ENCODE assay signal across 10 mouse cellular contexts in genomic region chr5:54241169-54241917, GRCm38 (mm10).
DNase-seq lines count a peak whose midpoint lies in the region; ATAC-seq lines count a peak whose summit lies in the region.
"Had no signal": no experiment of that assay in that cellular context is flagged by ENCODE, and none has a peak within 500 bp of the region (broad histone marks: within the 10 kb centered on the region; RNA-seq: fewer than 3 reads in every experiment).

No protein-coding gene starts in this region.

- no peaks in the 10 kb centered on the region for H3K36me3 ChIP-seq in heart, embryonic 12.5 days
- H3K36me3 ChIP-seq in embryonic facial prominence, embryonic 13.5 days, result no peaks in the 10 kb centered on the region
- H3K36me3 ChIP-seq in neural tube, embryonic 15.5 days, result no peaks in the 10 kb centered on the region
- H3K36me3 ChIP-seq: limb, embryonic 15.5 days had no signal

- H3K9ac ChIP-seq in heart, embryonic 12.5 days, result peak overlapping the region; percentile 27; the same call in 1 of the 2 replicates
- H3K9ac ChIP-seq in embryonic facial prominence, embryonic 13.5 days, result no peak overlapping the region
- no peak overlapping the region for H3K9ac ChIP-seq in neural tube, embryonic 15.5 days (replicated peaks)
- H3K9ac ChIP-seq: limb, embryonic 15.5 days had no signal

- H3K4me2 ChIP-seq in heart, embryonic 12.5 days, result peak overlapping the region; percentile 56
- H3K4me2 ChIP-seq in embryonic facial prominence, embryonic 13.5 days, result peak overlapping the region; percentile 28; the same call in 1 of the 2 replicates
- peak overlapping the region; percentile 21 for H3K4me2 ChIP-seq in neural tube, embryonic 15.5 days
- H3K4me2 ChIP-seq: limb, embryonic 15.5 days had no signal

- no peak for DNase-seq in heart, postnatal 36 days
- peak; percentile 15 for DNase-seq in layer of hippocampus, adult 9-11 months
- no peak for DNase-seq in layer of hippocampus, postnatal 25 days (ENCODE audit: extremely low spot score in 1 of 2, low spot score in 1 of 2)
- no peak for DNase-seq in urinary bladder, postnatal 4 days (ENCODE audit: low spot score in 2 of 2)
- DNase-seq: adrenal gland, postnatal 10 days had no signal

- no peak for ATAC-seq in heart, embryonic 12.5 days (ENCODE audit: insufficient number of reproducible peaks, low FRiP score)
- ATAC-seq in embryonic facial prominence, embryonic 13.5 days (ENCODE audit: insufficient number of reproducible peaks, insufficient read depth, low FRiP score, low TSS enrichment, low read depth), result no peak
- ATAC-seq in neural tube, embryonic 15.5 days (ENCODE audit: low FRiP score), result no peak
- ATAC-seq in megakaryocyte progenitor cell, adult 5-6 weeks (replicated peaks; ENCODE audit: poor library complexity), result no peak

- no peak overlapping the region for H3K27ac ChIP-seq in heart, embryonic 12.5 days (ENCODE audit: poor library complexity, severe bottlenecking)
- H3K27ac ChIP-seq in embryonic facial prominence, embryonic 13.5 days, result no peak overlapping the region
- H3K27ac ChIP-seq in neural tube, embryonic 15.5 days (replicated peaks), result no peak overlapping the region
- H3K27ac ChIP-seq: limb, embryonic 15.5 days had no signal

- no peaks in the 10 kb centered on the region for H3K9me3 ChIP-seq in heart, embryonic 12.5 days (replicated peaks)
- no peaks in the 10 kb centered on the region for H3K9me3 ChIP-seq in embryonic facial prominence, embryonic 13.5 days
- H3K9me3 ChIP-seq in neural tube, embryonic 15.5 days (replicated peaks), result no peaks in the 10 kb centered on the region
- H3K9me3 ChIP-seq: limb, embryonic 15.5 days had no signal

- peak overlapping the region; percentile 13; the same call in 1 of the 2 replicates for H3K4me3 ChIP-seq in heart, embryonic 12.5 days
- H3K4me3 ChIP-seq in embryonic facial prominence, embryonic 13.5 days, result no peak overlapping the region
- H3K4me3 ChIP-seq in neural tube, embryonic 15.5 days (replicated peaks), result no peak overlapping the region
- H3K4me3 ChIP-seq: limb, embryonic 15.5 days had no signal

- intact Hi-C loops in heart, postnatal 36 days (cut with DNase I), result no loop called here

- WGBS in heart, embryonic 12.5 days, result 35% methylated on average over 20 of the region's 20 CpGs
- 36% methylated on average over 20 of the region's 20 CpGs for WGBS in embryonic facial prominence, embryonic 13.5 days
- 45% methylated on average over 20 of the region's 20 CpGs for WGBS in neural tube, embryonic 15.5 days

- peaks cover 8% of the 10 kb centered on the region; the same call in 1 of the 2 replicates for H3K4me1 ChIP-seq in heart, embryonic 12.5 days (replicated peaks)
- peaks cover 4% of the 10 kb centered on the region; the same call in 1 of the 2 replicates for H3K4me1 ChIP-seq in embryonic facial prominence, embryonic 13.5 days
- no peaks in the 10 kb centered on the region for H3K4me1 ChIP-seq in neural tube, embryonic 15.5 days
- H3K4me1 ChIP-seq: limb, embryonic 15.5 days had no signal

- no peaks in the 10 kb centered on the region for H3K27me3 ChIP-seq in heart, embryonic 12.5 days (replicated peaks)
- no peaks in the 10 kb centered on the region for H3K27me3 ChIP-seq in embryonic facial prominence, embryonic 13.5 days
- H3K27me3 ChIP-seq in neural tube, embryonic 15.5 days (replicated peaks), result no peaks in the 10 kb centered on the region
- H3K27me3 ChIP-seq: limb, embryonic 15.5 days had no signal
